Mouse (Mus musculus): ENCODE results near the gene Tfap2b. TPM values are rescaled to one million over a fixed set of nuclear protein-coding genes. Genes with fewer than 3 reads are reported as not detected.

Tfap2b gene
- total RNA-seq, 2 experiments from 2014 or later: not detected

DNA sequence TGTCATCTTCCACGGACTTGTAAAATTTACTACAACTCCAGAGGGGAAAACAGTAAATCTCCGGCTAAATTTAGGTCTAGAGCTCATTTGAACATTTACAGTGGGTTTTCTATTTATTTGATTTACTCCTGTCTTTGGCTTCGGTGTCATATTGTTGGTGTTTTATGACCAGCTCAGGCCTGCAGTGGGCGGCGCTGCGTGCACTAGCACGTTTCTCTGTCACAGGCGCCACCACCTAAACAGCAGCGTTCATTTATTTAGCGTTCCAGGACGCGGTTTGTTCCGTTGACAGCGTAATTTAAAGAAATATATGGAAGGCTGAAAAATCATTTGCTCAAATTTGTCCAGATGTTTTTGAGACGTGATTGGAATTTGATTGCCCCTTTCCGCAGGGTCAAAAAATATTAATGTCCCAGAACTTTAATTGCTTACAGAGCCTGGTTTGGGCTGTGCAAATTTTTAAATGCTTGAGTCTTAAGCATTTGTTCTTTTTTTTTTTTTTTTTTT lies 22.9 kb downstream of the Tfap2b start:
- intact Hi-C loops (cut with DNase I): no loop called here
- no peak for DNase-seq

DNA sequence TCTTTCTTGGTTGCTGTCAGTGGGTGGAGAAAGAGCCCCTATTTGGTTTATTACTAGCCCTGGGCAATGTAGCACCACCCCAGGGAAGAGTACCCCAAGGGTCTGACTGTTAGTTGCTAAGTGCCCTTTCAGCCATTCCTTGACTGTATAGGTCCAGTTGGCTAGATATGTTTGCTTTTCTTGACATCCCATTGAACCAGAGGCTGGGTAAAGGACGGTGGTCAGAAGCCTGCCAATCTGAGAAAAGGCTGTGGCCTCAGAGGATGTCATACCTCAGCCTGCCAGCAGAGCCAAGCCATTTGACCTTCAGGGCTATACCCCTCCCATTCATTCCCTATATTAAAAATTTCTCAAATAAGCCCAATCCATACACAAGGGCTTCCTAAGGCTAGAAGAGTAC lies 24.0 kb downstream of the Tfap2b start:
- intact Hi-C loops (cut with DNase I): no loop called here
- no peak for DNase-seq

GRCm38 (mm10) chr1:19233857-19234256 lies 25.1 kb downstream of the Tfap2b start:
- DNase-seq: no peak
- intact Hi-C loops (cut with DNase I): no loop called here

- intact Hi-C loops (cut with DNase I): no loop called here
- no peak for DNase-seq
These were observed 25.9 kb downstream of the Tfap2b start for GRCm38 (mm10) chr1:19234432-19235205.

DNA sequence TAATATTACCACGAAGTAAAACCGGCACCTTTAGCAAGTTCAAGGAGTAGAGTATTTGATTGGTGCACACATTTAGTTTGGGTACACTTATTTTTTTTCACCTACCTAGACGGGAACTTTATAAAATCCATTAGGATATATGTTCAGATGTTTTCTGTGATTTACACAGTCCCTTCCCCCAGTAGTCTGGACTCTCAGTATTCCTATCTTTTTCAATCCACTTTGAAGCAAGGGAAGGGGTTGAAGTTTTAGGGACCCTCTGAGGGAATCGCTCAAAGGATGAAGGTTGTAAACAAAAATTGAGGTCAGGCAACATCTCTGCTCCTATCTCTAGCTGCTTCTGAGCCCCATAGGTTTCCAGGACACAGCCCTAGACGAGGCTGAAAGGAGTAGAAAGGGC lies 27.3 kb downstream of the Tfap2b start:
- intact Hi-C loops (cut with DNase I): no loop called here
- no peak for DNase-seq

GRCm38 (mm10) chr1:19236591-19236990 lies 27.9 kb downstream of the Tfap2b start:
- intact Hi-C loops (cut with DNase I): no loop called here
- DNase-seq: no peak

GRCm38 (mm10) chr1:19237061-19237460 lies 28.3 kb downstream of the Tfap2b start:
- DNase-seq: no peak
- intact Hi-C loops (cut with DNase I): no loop called here

DNA sequence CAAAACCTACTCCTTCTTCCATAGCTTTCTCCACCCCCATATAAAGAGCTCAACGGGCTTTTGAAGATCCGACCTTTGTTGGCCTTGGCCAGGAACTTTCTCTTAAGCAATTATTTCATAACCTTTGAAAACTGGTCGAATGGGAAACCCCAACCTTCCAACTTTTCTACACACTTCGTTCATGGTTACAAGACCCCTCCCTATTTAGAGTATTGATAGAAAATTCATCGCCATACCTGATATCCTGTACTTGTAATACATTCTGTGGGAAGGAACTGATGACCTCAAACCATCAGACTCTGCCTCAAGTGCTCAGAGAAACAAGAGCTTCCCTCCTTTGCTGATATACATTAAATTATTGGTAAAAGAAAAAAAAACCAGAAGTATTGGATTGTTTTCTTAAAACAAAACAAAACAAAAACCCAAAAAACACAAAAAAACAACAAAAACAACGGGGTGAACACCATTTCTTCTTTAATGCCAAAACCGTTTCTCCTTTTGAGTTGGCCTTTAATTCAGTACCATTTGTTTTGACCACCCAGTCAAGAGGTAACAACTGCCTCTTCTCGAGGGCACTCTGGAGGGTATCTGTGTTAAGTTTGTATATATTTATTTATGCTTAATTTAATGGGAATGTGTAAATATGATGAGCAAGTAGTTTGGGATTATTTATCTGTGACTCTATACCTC lies 29.2 kb downstream of the Tfap2b start:
- intact Hi-C loops (cut with DNase I): no loop called here

GRCm38 (mm10) chr1:19240054-19240453 lies 31.3 kb downstream of the Tfap2b start:
- intact Hi-C loops (cut with DNase I): no loop called here
- DNase-seq: no peak

More for the DNA sequence above, 29.2 kb downstream of the Tfap2b start:
- no peak for DNase-seq

DNA sequence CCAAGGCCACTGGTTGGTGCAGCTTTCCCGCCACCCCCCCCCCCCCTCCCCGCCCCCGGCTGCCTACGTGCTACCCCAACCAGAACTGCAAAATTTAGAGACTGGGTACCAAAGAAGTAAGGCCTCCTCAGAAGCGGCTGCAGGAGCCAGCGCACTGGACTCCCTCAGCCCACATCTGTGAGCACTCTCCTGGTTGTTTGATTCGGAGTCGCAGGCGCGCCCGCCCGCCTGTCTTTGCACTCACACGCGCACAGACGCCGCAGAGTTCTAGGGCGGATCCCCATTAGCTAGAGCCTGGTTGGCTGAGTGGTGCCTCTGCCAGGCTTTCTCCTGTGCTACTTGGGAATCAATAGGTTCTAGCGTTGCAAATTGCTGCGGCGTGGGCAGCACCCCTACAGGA lies 32.6 kb downstream of the Tfap2b start:
- no peak for DNase-seq
- intact Hi-C loops (cut with DNase I): no loop called here

- no peak for DNase-seq
- intact Hi-C loops (cut with DNase I): no loop called here
These were observed 33.3 kb downstream of the Tfap2b start for GRCm38 (mm10) chr1:19242021-19242420.

GRCm38 (mm10) chr1:19245032-19245431 lies 36.3 kb downstream of the Tfap2b start:
- no peak for DNase-seq

DNA sequence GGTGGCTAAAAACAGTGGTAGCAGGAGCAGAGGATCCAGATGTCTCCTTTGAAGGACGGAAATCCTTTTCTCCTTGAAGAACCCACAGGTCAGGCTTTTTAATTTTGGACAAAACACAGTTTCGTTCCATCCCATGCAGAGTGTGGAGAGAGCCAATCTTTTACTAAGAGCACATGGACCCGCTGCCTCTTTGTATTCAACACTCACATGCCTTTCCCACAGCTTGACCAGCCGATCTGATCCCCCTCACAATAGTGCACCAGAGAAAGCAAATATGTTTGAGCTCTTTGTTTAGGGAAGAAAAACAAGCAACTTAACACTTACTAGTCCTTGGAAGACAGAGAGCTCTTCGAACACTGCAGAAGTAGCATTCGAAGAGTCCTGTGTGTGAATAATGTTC lies 42.6 kb downstream of the Tfap2b start:
- DNase-seq: no peak
- intact Hi-C loops (cut with DNase I): no loop called here

More at GRCm38 (mm10) chr1:19245032-19245431, 36.3 kb downstream of the Tfap2b start:
- intact Hi-C loops (cut with DNase I): no loop called here

DNA sequence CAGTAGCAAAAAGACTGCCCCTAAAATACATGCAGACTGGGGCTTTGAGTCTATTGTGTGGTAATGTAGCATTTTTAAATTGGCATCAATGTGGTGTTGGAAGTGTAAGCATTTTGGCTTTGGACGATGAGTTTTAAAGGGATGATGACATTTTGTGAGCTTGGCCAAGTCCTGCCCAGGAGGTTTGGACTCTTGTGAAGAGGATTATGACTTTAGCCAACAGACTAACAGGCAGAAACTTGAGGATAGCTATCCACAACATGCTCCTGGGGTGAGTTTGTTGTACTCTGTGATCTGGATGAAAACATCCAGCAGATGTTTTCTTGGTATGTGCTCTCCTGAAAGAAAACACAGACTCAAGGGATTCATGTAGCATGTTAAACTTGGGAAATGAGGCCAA lies 60.9 kb downstream of the Tfap2b start:
- no peak for DNase-seq
- intact Hi-C loops (cut with DNase I): no loop called here

Other genes starting within 250 kb of the Tfap2b start
- gene Tfap2d, start 105.9 kb upstream of the Tfap2b start, total RNA-seq (2021): not detected

Measured in gastrocnemius, postnatal 36 days (tissue).